Mouse (Mus musculus): ENCODE data around the gene Sowahd.
"Not testable (repeated sequence)": the region's sequence is repeated elsewhere in the genome, so short reads cannot be mapped to it uniquely, and the experiment has no call there.

The Sowahd gene

GRCm38 (mm10) chrX:37048066-37048889, at the start of gene Sowahd:
Gene Sowahd, plus strand, starts transcription at chrX:37048845.
- no peak for DNase-seq (ENCODE audit: low spot score)

DNA sequence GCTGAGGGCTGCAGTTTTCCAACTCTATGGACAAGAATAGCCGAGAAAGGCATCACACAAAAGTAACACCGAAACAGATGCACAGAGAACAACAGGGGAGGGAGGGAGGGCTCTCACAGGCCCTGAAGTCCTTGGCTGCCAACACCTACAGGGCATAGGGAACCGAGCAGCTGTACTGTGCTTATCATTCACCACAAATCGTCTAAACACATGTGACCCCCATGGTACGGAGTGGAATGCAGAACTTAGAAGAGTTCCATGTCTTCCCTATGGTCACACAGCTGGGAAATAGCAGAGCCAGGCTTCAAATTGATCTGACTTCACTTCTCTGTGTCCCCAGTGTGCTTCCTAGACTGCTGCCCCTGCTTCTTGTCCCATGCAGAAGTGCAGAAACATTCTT, 34.8 kb upstream of the Sowahd start:
- no peak for DNase-seq (ENCODE audit: low spot score)

DNA sequence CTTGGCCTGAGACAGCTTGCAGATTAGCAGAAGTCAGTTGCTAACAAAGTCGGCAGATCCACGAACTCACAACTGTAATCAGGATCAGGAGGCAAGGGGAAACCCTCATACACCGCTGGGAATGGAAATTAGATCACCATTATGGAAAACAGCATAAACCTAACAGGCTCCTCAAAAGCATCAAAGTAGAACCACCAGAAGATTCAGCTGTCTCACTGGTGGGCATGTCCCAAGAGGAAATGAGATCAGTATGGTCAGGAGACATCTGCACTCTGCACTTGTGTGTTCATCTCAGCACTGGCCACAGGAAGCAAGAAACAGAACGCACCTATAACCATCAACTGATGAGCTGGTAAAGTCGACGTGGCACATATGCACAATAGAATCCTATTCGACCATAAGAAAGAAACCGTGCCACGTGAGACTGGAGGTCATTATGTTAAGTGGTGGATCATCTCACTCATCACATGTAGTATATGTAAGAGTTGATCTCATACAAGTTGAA, 30.4 kb upstream of the Sowahd start:
- no peak for DNase-seq (ENCODE audit: low spot score)

- no peak for DNase-seq (ENCODE audit: low spot score)
Measured at GRCm38 (mm10) chrX:37019045-37019444, 29.6 kb upstream of the Sowahd start.

DNA sequence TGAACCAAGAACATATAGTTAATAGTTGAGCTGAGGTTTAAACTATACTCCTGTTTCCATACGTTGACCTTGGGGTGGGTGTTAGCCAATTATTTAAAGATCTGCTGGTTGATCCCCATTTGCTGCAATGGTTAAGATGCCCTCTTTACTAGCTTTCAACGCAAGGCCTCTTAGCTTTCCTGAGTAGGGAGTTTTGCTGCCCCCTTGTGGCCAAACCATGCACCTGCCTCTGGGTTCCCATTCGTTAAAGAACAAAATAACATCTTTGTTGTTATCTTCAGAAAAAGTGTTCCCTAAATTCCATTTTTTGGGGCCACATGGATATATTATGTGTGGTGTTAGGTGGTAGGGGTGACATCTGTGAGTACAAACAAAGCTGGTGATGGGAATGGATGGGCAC, 26.0 kb upstream of the Sowahd start:
- peak; percentile 60 for DNase-seq (ENCODE audit: low spot score)

GRCm38 (mm10) chrX:37023652-37024309, 24.9 kb upstream of the Sowahd start:
- DNase-seq (ENCODE audit: low spot score) = no peak

DNA sequence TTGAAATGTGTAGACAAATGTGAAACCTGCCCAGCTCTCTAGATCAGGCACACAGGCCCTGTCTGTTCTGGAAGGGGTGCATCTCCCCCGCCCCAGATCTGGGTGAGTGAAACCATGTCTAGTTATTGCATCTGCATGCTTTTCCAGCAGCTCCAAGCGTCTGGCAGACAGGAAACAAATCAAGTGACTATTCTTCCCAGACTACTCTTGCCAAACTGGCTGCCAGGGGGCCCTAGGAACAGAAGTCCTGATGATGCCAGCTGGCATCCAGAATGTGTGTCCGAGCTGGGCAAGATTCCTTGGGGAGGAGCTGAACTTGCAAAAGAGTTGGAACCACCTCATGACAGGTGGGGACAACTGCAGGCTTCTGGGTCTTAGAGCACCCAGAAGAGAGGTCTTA, 20.3 kb upstream of the Sowahd start:
- peak; percentile 19 for DNase-seq (ENCODE audit: low spot score)

GRCm38 (mm10) chrX:37042726-37043125, 5.9 kb upstream of the Sowahd start:
- DNase-seq (ENCODE audit: low spot score) = peak; percentile 48

DNA sequence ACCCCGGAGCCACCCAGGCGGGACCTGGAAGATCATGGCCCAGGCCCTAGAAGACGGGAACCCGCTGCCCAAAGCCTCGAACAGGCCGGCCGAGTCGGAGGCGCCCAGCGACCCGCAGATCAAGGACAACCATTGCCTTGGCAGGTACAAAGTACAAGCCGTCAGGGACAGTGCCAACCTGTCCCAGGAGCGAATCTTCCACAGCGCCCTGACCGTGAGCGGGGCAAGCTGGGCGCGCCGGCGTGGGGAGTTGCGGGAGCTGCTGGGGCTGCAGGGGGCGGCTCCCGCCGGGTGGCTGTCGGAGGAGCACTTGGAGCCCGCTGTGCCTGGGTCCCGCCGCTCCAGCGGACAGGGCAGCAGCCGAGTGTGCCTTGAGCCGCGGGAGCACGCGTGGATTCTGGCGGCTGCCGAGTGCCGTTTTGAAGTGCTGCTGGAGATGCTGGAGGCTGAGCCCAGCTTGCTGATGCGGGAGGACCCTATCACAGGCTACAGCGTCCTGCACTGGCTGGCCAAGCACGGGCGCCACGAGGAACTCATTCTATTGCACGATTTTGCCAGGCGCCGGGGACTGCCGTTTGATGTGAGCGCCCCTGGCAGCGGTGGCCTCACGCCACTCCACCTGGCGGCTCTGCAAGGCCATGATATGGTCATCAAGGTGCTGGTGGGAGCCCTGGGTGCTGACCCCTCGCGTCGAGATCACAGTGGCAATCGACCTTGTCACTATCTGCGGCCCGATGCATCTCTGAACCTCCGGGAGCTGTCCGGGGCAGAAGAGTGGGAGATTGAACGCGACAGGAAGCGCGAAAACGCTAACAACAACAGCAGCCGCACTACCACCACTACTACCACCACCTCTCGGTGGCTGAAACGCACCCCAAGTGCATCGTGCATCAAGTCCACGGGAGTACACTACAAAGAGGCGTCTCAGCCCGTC, 512 bp downstream of the Sowahd start:
- DNase-seq (ENCODE audit: low spot score) = no peak

DNA sequence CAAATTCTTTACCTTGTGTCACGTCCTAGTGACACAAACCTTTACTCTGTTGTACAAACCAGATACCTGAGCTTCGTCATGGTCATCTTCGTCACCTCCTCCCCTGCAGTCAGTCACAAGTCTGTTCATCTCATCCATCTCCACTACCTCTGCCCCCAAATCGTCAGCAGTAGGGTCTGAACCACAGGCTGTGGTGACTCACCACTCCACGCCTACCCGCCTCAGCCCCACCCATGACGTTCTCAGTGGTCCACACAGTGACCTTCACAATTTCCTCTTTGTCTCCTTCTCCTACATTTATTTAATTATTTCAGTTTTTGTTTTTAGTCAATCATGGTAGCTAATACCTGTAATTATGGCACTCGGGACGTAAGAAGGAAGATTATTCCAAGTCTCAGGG, 15.3 kb downstream of the Sowahd start:
- DNase-seq (ENCODE audit: low spot score) = no peak

GRCm38 (mm10) chrX:37067299-37067698, 18.7 kb downstream of the Sowahd start:
- DNase-seq (ENCODE audit: low spot score) = no peak

- DNase-seq (ENCODE audit: low spot score) = no peak
Measured at GRCm38 (mm10) chrX:37068766-37069165, 20.1 kb downstream of the Sowahd start.

- DNase-seq (ENCODE audit: low spot score) = peak; percentile 55
Measured at GRCm38 (mm10) chrX:37074262-37074892, 25.7 kb downstream of the Sowahd start.

- DNase-seq (ENCODE audit: low spot score) = no peak
Measured at GRCm38 (mm10) chrX:37076651-37077050, 28.0 kb downstream of the Sowahd start.

GRCm38 (mm10) chrX:37080345-37080744, 31.7 kb downstream of the Sowahd start:
- DNase-seq (ENCODE audit: low spot score) = not testable (repeated sequence)

GRCm38 (mm10) chrX:37081194-37081593, 32.5 kb downstream of the Sowahd start:
- no peak for DNase-seq (ENCODE audit: low spot score)

- peak; percentile 18 for DNase-seq (ENCODE audit: low spot score)
Measured at GRCm38 (mm10) chrX:37084318-37084926, 35.8 kb downstream of the Sowahd start.

GRCm38 (mm10) chrX:37084927-37085660, 36.4 kb downstream of the Sowahd start, which contains the start of gene Rpl39:
Gene Rpl39, minus strand, starts transcription at chrX:37085402.
- DNase-seq (ENCODE audit: low spot score) = peak; percentile 84

DNA sequence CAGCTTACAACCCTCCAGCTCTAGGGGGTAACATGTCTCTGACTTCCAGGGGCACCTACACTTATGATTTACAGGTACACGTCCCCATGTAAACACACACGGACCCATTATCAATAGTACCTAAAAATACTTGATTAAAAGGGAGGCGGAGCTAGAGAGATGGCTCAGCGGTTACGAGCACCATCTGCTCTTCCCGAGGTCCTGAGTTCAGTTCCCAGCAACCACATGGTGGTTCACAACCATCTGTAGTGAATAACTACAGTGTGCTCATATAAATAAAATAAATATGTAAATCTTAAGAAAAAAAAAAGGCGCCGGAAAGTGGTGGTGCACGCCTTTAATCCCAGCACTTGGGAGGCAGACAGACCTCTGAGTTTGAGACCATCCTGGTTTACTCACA, 37.0 kb downstream of the Sowahd start:
- DNase-seq (ENCODE audit: low spot score) = no peak

DNA sequence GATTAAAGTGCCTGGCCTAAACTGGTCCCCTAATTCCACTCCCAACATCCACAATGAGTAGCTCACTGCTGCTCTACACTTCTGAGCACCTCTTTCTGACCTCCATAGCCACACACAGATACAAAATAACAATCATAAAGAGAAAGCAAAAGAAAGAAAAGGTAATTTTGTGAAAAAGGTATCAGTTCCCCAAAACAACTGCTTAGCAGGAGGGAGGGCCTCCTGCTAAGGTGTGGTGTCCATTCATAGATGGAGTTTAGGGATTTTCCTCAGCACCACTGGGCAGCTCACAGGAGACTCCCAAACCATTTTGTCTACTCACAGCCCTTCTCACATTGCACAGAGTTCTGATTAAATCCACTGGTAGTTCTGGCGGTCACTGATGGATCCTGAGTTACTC, 40.1 kb downstream of the Sowahd start:
- no peak for DNase-seq (ENCODE audit: low spot score)

All from layer of hippocampus, adult 11-12 months (tissue).